Mouse (Mus musculus): ENCODE data around the gene Ssmem1. TPM values are rescaled to one million over a fixed set of nuclear protein-coding genes. Genes with fewer than 3 reads are reported as not detected.
A peak's percentile ranks its signal among the peaks of the same experiment; 100 is the strongest.

The Ssmem1 gene
- polyA plus RNA-seq, 1 experiment from 2014 or later = 0.42 TPM

- 66% methylated on average over 5 of the region's 5 CpGs for WGBS
- ATAC-seq (ENCODE audit: low FRiP score) = no peak
Observed at GRCm38 (mm10) chr6:30568069-30568468, 58.4 kb downstream of the Ssmem1 start, which contains the start of gene Cpa4. Gene Cpa4 (plus strand): TSS chr6:30568369.

GRCm38 (mm10) chr6:30569331-30569730 lies 59.7 kb downstream of the Ssmem1 start:
- ATAC-seq (ENCODE audit: low FRiP score) = no peak
- Histone ChIP-seq H3K4me3 (replicated peaks) (no peak overlapping the region), H3K4me2 (no peak overlapping the region), H3K4me1 (peaks cover 20% of the 10 kb centered on the region), H3K27ac (no peak overlapping the region), H3K9me3 (no peaks in the 10 kb centered on the region), H3K36me3 (replicated peaks) (no peaks in the 10 kb centered on the region), H3K27me3 (no peaks in the 10 kb centered on the region), H3K9ac (no peak overlapping the region)
- WGBS = 93% methylated on average over 10 of the region's 10 CpGs

More at GRCm38 (mm10) chr6:30568069-30568468, 58.4 kb downstream of the Ssmem1 start, which contains the start of gene Cpa4:
- Histone ChIP-seq H3K4me1 (peaks cover 11% of the 10 kb centered on the region), H3K9ac (no peak within 1 kb of the TSS), H3K4me3 (replicated peaks) (no peak within 1 kb of the TSS), H3K27me3 (no peaks in the 10 kb centered on the region), H3K27ac (peak within 1 kb of the TSS; percentile 13; the same call in 1 of the 2 replicates), H3K36me3 (replicated peaks) (no peaks in the 10 kb centered on the region), H3K9me3 (no peaks in the 10 kb centered on the region), H3K4me2 (no peak within 1 kb of the TSS)

Other genes starting within 250 kb of the Ssmem1 start
- 56.9 and 62.3 TPM in 2 replicates for gene Ube2h, start 205.3 kb upstream of the Ssmem1 start, polyA plus RNA-seq (2016; fragmentation: Nextera tagmentation; extraction: Ambion mirVana)
- 65.2 and 66.5 TPM in 2 replicates for gene Zc3hc1, start 118.8 kb upstream of the Ssmem1 start, polyA plus RNA-seq (2016; fragmentation: Nextera tagmentation; extraction: Ambion mirVana)
- gene Klhdc10, start 108.0 kb upstream of the Ssmem1 start, polyA plus RNA-seq (2016; fragmentation: Nextera tagmentation; extraction: Ambion mirVana) = 43.1 and 47.2 TPM in 2 replicates
- gene Tmem209, start 66 bp upstream of the Ssmem1 start, polyA plus RNA-seq (2016; fragmentation: Nextera tagmentation; extraction: Ambion mirVana) = 48.1 and 49.4 TPM in 2 replicates
- gene Cpa2, start 31.7 kb downstream of the Ssmem1 start, polyA plus RNA-seq (2016; fragmentation: Nextera tagmentation; extraction: Ambion mirVana) = 4.6 and 7.0 TPM in 2 replicates
- gene Cpa4, start 58.5 kb downstream of the Ssmem1 start, polyA plus RNA-seq (2016; fragmentation: Nextera tagmentation; extraction: Ambion mirVana) = 4.7 and 5.2 TPM in 2 replicates
- 0.21 and 0.24 TPM in 2 replicates for gene Cpa5, start 101.2 kb downstream of the Ssmem1 start, polyA plus RNA-seq (2016; fragmentation: Nextera tagmentation; extraction: Ambion mirVana)
- 0.24 TPM in 1 of 2 replicates, not detected in the other for gene Cpa1, start 129.4 kb downstream of the Ssmem1 start, polyA plus RNA-seq (2016; fragmentation: Nextera tagmentation; extraction: Ambion mirVana)
- 23.3 and 25.1 TPM in 2 replicates for gene Cep41, start 183.9 kb downstream of the Ssmem1 start, polyA plus RNA-seq (2016; fragmentation: Nextera tagmentation; extraction: Ambion mirVana)
- gene Mest, start 213.7 kb downstream of the Ssmem1 start, polyA plus RNA-seq (2016; fragmentation: Nextera tagmentation; extraction: Ambion mirVana) = 802 and 947 TPM in 2 replicates